Mouse (Mus musculus) c-Kit-positive CD71-positive TER-119-positive erythroid progenitor cells, embryonic 14.5 days (primary cell): ENCODE results near the gene Bhlhe41.

Experiments used
- DNase-seq: peaks from one replicate; pipeline ENCODE4 v3.0.0-alpha.2; 2013; ENCODE audit warnings: low spot score

The Bhlhe41 gene

GRCm38 (mm10) chr6:145870991-145871390, 5.6 kb upstream of the Bhlhe41 start:
- no peak for DNase-seq

- DNase-seq = no peak
These were observed 1.8 kb upstream of the Bhlhe41 start for GRCm38 (mm10) chr6:145867111-145867510.

GRCm38 (mm10) chr6:145865886-145866851, 811 bp upstream of the Bhlhe41 start:
- no peak for DNase-seq

DNA sequence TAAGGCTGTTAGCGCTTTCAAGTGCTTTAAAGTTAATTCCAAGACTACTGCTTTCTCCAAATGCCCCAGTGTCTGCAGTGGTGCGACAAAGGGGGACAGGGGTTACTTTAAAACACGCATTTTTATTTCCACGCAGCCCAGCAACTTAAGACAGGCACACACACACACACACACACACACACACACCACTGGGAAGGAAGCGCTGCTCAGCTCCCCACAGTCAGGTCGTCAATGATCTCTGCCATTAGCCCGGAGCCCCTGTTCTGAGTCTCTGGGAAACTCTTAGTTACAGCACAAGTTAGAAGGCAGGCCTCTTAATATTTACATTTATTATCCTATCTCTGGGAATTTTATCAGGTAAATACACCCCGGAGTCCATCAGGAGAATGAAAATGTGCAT, 1.2 kb downstream of the Bhlhe41 start:
- DNase-seq = no peak

DNA sequence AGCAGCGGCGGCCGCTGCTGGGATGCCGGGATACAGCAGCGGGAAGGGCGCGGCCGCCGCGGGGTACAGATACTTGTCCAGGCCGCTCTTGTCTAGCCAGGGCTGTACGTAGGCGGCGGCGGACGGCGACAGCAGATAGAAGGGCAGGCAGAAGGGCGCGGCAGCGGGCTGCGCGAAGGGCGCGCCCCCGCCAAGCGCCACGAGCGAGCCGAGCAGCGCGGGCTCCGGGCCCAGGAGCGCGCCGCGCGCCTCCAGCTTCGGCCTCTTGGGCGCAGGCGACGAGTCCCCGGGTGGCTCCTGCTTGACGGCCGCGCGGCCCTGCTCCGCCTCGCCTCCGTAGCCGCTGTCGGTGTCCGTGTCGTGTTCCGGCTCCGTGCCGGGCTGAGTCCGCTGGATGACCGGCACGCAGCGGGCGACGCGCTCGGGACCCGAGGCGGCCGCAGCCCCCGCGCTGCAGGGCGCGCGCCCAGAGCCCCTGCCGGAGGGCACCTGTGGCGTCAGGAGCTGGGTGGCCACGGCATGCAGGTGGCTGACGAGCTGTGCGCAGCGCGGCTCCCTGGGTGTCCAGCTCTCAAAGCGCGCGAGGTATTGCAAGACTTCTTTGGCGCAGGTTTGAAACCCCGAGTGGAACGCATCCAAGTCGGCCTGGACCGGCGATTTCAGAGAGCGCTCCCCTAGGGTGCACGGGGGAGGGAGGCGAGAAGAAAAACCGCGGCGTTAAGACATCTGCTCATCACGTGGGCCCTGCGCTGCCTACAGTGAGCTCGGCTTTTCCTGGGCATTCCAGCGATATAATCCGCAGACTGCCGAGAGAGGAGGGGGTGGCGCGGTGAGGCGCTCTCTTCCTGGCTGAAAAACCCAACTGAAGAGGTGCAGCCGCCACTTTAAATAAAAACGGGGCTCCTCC, 2.0 kb downstream of the Bhlhe41 start:
- DNase-seq = peak; percentile 7

- DNase-seq = no peak
These were observed 2.7 kb downstream of the Bhlhe41 start for GRCm38 (mm10) chr6:145862739-145863064.

DNA sequence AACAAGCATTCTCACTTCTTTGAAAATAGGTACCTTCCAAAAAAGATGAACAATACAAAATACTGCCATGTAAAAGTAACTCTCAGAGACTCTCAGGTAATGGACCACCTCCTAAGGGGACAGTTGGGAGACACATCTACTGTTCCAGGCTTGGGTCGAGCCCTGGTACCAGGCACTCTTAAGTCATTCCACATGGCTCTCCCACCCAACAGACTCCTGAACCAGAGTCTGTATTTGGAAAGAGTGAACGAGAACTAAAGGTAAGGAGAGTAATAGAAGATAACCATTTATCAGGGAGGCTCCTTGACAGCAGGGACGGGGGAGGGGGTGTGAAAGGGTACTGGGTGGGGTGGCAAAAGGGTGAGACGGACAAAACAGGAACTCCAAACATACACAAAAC, 3.0 kb downstream of the Bhlhe41 start:
- no peak for DNase-seq

GRCm38 (mm10) chr6:145861462-145862227, 3.7 kb downstream of the Bhlhe41 start:
- no peak for DNase-seq

DNA sequence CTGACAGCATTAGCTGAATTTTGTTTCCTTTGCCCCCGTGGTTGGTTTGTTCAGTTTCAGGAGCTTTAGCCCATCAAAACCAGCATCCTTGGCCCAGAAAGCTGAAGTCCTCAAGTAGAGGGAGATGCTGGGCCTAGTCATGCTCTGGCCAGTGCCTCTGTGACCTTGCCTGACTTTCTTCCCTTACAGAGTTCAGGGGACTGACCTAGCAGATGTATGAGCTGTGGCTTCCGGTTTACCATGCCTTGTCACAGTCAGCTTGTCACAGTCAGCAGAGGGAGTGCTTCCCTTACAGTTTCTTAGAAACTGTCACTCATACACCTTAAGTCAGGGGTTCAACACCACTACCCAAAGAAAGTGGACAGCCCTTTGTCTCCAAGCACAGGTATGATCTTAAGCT, 5.0 kb downstream of the Bhlhe41 start:
- DNase-seq = no peak

GRCm38 (mm10) chr6:145858414-145858813, 6.9 kb downstream of the Bhlhe41 start:
- no peak for DNase-seq

DNA sequence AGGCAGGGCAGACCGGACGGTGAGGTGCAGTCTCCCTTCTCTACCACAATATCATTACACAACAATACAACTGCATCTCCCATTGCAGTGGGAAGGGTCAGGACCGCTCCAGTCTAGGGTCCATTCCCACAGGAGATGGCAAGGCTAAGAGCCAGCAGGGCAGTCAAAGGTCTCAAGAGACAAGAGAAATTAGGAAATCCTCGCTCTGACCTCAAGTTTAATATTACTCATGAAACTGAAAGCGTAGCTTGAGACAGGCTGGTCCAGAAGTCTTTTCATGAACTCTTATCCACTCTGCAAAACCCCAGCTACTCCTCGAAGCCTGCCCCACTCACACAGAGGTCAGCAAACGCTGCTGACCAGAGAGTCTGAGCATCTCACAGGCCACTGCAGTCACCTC, 7.9 kb downstream of the Bhlhe41 start:
- DNase-seq = no peak

DNA sequence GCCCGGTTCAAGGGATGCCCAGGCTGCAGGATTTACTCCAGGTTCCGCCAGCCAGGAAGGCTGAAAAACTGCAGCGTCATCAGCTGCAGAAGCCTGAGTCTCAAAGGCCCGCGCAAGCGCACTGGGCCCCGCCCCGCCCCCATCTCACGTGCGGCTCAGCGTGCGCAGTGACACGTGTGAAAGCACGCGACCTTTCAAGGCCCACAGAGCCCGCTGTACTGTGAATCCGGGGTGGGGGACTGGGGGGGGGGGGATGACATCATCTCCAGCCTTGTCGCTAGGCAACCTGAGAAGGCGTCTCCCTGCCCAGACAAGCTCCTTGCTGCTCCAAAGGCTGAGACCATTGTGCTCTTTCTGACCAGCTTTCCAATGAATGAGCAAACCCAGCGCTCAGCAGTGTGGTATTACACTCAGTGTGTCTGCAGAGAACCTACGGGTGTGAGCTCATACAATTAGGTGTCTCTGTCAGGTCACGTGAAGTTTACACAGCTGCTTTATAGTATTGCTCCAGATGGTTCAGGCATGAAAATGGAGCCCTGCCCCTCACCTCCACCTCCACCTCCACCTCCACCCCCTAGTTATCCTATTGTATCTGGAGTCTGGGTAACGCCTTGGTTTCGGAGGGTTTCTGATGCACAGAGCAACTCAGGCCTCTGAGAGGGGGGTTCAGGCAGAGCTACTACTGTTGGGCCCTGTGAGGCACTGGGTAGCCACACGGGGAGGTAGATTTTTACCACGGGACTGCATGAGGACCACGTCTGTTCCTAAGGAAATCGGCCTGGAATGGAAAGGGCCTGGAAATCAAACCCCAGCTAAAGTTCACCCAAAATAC, 9.4 kb downstream of the Bhlhe41 start:
- peak; percentile 72 for DNase-seq

DNA sequence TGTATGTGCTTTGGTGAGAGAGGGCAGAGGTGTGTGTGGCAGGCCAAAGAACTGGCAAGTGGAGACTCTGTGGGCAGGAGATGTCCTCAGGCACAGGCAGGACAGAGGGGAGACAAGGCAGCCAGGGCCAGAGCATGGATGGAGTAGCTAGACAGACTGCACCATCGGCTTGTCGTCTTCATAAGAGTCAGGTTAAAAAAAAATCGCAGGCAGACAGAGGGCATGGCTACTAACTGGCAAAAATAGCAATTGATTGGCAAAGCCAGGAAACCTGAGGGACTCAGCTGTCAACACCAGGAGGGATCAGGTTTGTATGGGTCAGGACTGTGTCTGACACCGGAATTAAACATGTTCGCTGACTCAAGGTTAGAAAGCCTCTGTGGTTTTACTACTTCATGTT, 10.6 kb downstream of the Bhlhe41 start:
- DNase-seq = no peak

DNA sequence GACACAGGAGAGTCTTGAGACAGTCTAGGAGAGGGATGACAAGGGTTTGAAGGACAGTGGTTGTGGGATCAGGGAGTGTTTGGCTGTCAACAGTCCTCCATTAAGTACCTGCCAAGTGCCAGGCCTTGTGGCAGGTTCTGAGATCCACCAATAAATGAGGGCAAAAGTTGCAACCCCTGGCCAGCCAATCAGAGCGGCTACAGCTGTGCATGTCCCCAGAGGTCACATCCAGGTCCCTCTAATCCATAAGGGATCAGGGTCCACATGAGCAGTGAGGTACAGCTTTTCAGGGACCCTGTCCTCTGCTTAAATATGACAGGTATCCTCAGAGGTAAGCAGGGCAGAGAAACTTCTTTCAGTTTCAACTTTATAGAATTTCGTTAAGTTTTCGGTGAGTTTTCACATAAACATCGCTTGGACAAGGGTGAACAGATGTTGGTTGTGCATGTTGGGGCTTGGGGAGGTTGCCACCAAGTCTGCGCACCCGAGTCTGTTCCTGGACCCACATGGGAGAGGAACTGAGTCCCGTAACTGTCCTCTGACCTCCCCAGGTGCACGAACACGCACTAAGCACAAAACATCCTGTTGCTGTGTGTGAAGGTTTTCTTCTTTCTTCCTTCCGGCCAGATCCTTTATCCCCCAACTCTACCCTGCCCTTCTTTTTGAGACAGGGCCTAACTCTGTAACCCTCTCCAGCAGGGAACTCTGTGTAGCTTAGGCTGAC, 11.8 kb downstream of the Bhlhe41 start:
- no peak for DNase-seq

DNA sequence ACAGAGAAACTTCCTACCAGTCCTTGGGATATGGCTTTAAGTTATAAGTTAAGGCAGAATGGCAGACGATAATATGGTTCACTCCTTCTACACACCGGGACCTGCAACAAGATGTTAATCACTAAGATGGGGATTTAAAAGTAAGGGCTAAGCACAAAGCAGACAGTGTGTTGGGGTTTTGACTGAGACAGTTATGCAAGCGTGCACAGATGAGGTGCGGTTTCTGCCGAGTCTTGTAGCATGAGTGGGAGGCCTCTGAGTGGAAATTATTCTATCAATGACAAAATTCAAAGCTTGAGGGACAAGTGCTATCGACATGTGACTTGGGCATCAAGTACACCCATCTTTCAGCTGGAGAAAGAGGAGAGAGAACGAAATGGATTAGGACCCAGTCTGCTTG, 12.7 kb downstream of the Bhlhe41 start:
- no peak for DNase-seq

- DNase-seq = no peak
These were observed 13.4 kb downstream of the Bhlhe41 start for GRCm38 (mm10) chr6:145851956-145852355.

- no peak for DNase-seq
These were observed 14.6 kb downstream of the Bhlhe41 start for GRCm38 (mm10) chr6:145850789-145851188.

DNA sequence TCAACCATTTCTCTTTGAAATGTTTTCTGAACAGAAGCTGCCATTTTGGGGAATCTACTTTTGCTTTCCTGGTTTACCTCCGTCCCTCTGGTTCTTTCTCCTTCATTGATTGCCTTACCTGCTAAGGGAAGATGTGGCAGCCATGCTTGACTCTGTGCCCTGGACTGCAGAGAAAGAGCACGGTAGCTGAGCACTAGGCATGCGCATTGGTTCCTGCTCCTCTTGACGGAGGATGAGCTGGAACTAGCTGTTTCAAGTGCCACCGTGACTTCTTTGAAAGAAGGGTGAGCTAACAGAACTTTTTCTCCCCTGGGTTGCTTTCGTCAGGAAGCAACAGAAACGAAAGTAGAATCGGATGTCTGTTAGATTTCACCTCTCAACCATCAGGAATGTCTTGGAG, 17.7 kb downstream of the Bhlhe41 start:
- DNase-seq = no peak

- DNase-seq = no peak
These were observed 18.4 kb downstream of the Bhlhe41 start for GRCm38 (mm10) chr6:145846948-145847347.

GRCm38 (mm10) chr6:145846076-145846475, 19.3 kb downstream of the Bhlhe41 start:
- DNase-seq = no peak

GRCm38 (mm10) chr6:145845611-145846010, 19.7 kb downstream of the Bhlhe41 start:
- no peak for DNase-seq
